Mouse (Mus musculus) ES-Bruce4 (cell line): ENCODE data around the gene Mettl7b.

Source experiments
- CTCF ChIP-seq: IDR thresholded peaks from one replicate; pipeline ENCODE4 v1.8.1; 2011; ENCODE audit warnings: low read depth, low read length
- POLR2A ChIP-seq: IDR thresholded peaks from one replicate; pipeline ENCODE4 v1.8.1; 2011; ENCODE audit warnings: low read length; ENCODE audit not compliant: insufficient read depth

- TF ChIP-seq CTCF (no peak), POLR2A (no peak)
Observed at GRCm38 (mm10) chr10:128976395-128976794, 15.6 kb upstream of the Mettl7b start.
